Mouse (Mus musculus) spleen, adult 2 months (tissue): ENCODE measurements around the gene Tbk1.

Source experiments
- CTCF ChIP-seq: fragments of 200-500 bp; IDR thresholded peaks from 2 replicates; pipeline ENCODE4 v1.5.1; 2011; ENCODE audit warnings: mild to moderate bottlenecking, inconsistent platforms; ENCODE audit not compliant: insufficient read depth, insufficient read length, insufficient replicate concordance; ENCODE audit errors: extremely low read depth
- POLR2A ChIP-seq: fragments of 200-500 bp; IDR thresholded peaks from 2 replicates; pipeline ENCODE4 v1.6.1; 2011; ENCODE audit warnings: low read depth, low read length, inconsistent platforms

- TF ChIP-seq CTCF (no peak), POLR2A (no peak)
Observed at GRCm38 (mm10) chr10:121506731-121507583, 79.6 kb downstream of the Tbk1 start.
